Mouse (Mus musculus) T-helper 17 cell (primary cell): ENCODE results near the gene Hecw2.

ENCODE experiments used
- in situ Hi-C, 2 experiments: fragments of 300-600 bp; cut with MboI, MseI; formaldehyde crosslinking; loops; 1 replicate in 1 of 2; 2 replicates in 1 of 2; pipeline ENCODE4 v1.15.1; 2025; ENCODE audit warnings: high pct_unique_total_duplicates in 2 of 2

Gene Hecw2

DNA sequence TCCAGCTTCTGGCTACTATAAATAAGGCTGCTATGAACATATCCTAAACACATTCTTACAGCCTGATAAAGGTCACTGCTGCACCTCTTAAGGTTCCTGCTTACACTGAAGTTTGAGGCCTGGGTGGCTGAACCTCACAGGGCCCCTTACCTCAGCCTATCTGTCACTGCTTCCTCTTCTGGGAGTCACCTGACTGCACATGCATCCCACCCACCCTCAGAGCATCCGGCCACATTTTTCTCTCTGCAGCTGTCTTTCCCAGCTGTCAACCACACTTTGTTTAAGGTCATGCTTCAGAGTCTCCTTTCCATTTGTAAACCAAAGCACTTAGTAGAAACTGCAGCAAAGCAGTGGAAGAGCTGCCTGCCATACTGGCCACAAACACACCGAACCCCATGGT, 403.6 kb downstream of the Hecw2 start:
- in situ Hi-C loops: loop anchor here (5.0 to 25.0 kb wide), 3 partner anchors 51 to 1121 kb away; no protein-coding TSS in a partner anchor

DNA sequence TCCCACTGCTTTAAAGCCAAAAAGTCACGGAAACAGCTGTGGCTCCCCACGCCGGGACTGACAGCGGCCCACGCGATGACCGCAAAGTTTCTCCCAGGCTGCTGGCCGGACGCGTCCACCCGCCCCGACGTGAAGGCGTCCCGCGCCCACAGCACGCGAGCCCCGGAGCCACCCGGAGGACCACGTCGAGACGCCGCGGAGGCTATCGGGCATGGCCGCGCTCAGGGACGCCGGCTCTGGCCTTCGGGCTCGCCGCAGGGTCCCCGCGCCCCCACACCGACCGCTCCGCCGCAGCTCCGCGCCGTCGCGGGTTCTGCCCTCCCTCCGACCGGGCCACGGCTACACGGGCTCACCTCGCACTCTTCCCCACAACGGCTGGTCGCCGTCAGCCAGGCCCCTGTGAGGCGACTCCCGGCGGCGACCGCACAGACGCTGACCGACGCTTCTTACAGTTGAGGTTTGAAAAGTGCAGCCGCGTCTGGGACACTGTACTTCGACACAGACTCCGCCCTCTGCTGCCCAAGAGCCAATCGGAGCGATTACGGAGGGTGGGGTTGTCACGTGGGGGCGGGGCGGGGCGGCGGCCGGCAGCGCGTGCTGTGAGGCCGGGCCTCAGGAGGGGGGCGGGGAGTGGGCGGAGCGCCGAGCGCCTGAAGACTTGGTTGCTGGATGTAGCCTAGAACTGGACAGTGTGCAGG, 410.1 kb downstream of the Hecw2 start, which contains the start of gene Stk17b:
Gene Stk17b, minus strand, starts transcription at position 504 of the 698 bp plus-strand sequence.
- in situ Hi-C loops: loop anchor here (25.0 kb wide), 1 partner anchor 1127 kb away; no protein-coding TSS in a partner anchor

GRCm38 (mm10) chr1:53784291-53784720, 410.7 kb downstream of the Hecw2 start:
- in situ Hi-C loops: loop anchor here (25.0 kb wide), 1 partner anchor 1128 kb away; no protein-coding TSS in a partner anchor

- in situ Hi-C loops: loop anchor here (25.0 kb wide), 1 partner anchor 1129 kb away; no protein-coding TSS in a partner anchor
These were observed 412.0 kb downstream of the Hecw2 start for GRCm38 (mm10) chr1:53782956-53783355.

- in situ Hi-C loops: loop anchor here (25.0 kb wide), 1 partner anchor 1130 kb away; no protein-coding TSS in a partner anchor
These were observed 412.9 kb downstream of the Hecw2 start for GRCm38 (mm10) chr1:53782079-53782478.

DNA sequence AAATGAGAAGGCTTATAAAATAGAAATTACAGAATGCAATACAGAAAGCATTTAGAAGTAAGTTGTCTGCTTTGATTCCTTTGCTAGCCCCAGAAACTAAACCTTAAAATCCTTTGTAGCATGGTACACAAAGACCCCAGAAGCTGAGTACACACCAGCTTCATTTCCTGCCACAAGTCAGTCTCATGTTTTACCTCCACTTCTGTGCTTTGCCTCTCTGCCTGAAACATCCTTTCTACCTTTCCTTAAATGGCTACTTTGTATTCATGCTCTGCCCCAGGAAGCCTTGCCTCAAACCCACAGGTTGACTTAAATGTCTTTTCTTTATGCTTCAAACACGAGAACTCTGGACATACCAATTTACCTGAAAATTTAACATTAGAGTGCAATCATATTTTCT, 413.7 kb downstream of the Hecw2 start:
- in situ Hi-C loops: loop anchor here (25.0 kb wide), 1 partner anchor 1131 kb away; no protein-coding TSS in a partner anchor

DNA sequence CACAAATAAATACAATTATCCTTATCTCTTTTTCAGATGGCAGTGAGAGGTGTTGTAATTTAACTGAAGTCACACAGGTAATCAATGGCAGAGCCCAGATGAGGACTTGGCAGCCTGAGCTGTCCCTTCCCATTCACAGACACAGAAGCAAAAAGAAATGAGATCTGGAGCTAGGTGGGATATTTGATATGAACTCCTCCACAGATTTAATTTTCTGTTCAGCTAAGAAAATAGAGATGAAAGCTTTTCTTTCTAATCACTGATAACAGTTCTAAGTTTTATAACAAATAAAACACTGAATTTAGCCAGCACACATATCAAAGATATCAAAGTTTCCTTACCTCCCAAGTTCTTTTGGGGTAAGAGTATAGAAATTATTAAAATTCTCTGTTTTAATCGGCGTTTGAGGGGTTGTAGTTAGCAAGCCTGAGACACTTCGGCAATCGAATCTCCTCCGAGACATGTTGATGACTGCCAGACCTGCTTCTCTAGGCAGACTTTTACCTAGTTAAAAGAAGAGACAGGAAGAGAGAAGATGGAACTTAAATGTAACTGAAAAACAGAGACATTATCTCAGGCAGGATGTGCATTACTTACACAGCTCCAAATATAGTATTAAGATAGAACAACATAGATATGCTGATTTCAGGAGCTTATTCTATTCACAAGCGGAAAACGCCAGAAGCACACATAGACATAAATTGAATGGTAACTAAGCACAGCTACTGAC, 418.6 kb downstream of the Hecw2 start:
- in situ Hi-C loops: loop anchor here (25.0 kb wide), 1 partner anchor 1136 kb away; no protein-coding TSS in a partner anchor

- in situ Hi-C loops: loop anchor here (25.0 kb wide), 1 partner anchor 1137 kb away; no protein-coding TSS in a partner anchor
These were observed 419.4 kb downstream of the Hecw2 start for GRCm38 (mm10) chr1:53775545-53775944.

- in situ Hi-C loops: loop anchor here (25.0 kb wide), 1 partner anchor 1137 kb away; no protein-coding TSS in a partner anchor
These were observed 419.9 kb downstream of the Hecw2 start for GRCm38 (mm10) chr1:53775036-53775435.

GRCm38 (mm10) chr1:53774571-53774970, 420.4 kb downstream of the Hecw2 start:
- in situ Hi-C loops: loop anchor here in 1 of 2 experiments (25.0 kb wide), 1 partner anchor 1263 kb away; the partner anchor contains the start of gene Sf3b1

- in situ Hi-C loops: loop anchor here in 1 of 2 experiments (25.0 kb wide), 1 partner anchor 1263 kb away; the partner anchor contains the start of gene Sf3b1
These were observed 421.0 kb downstream of the Hecw2 start for GRCm38 (mm10) chr1:53773994-53774393.

- in situ Hi-C loops: loop anchor here in 1 of 2 experiments (25.0 kb wide), 1 partner anchor 1264 kb away; the partner anchor contains the start of gene Sf3b1
These were observed 422.0 kb downstream of the Hecw2 start for GRCm38 (mm10) chr1:53772967-53773366.

DNA sequence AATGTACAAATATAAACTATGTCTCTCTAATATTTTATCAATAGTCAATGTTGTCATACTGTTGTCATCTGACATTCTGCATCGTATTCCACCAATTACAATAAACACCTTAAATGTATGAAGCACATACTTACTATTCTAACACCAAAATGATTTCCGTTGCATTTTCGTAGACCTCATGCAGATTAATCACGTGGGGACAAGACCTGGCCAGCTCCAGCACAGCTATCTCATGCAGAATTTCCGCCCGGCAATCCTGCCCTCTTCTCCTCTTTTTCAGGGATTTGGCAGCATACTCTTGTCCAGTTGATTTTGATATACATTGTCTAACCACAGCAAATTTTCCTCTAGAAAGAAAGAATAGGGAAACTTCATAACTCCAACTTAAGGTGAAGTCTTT, 423.5 kb downstream of the Hecw2 start:
- in situ Hi-C loops: loop anchor here in 1 of 2 experiments (25.0 kb wide), 1 partner anchor 1266 kb away; the partner anchor contains the start of gene Sf3b1

GRCm38 (mm10) chr1:53766112-53766511, 428.9 kb downstream of the Hecw2 start:
- in situ Hi-C loops: loop anchor here in 1 of 2 experiments (25.0 kb wide), 1 partner anchor 1271 kb away; the partner anchor contains the start of gene Sf3b1

GRCm38 (mm10) chr1:53757316-53757715, 437.7 kb downstream of the Hecw2 start:
- in situ Hi-C loops: loop anchor here in 1 of 2 experiments (25.0 kb wide), 1 partner anchor 1280 kb away; the partner anchor contains the start of gene Sf3b1
